Mouse (Mus musculus): ENCODE data around the gene Myof. TPM values are rescaled to one million over a fixed set of nuclear protein-coding genes. Genes with fewer than 3 reads are reported as not detected.

The Myof gene
- polyA plus RNA-seq (2015; fragmentation: Nextera tagmentation; extraction: Ambion mirVana), result 2.4 and 2.6 TPM in 2 replicates

- Histone ChIP-seq H3K4me2 (peak within 1 kb of the TSS; percentile 58), H3K36me3 (no peaks in the 10 kb centered on the region), H3K27me3 (peaks cover 43% of the 10 kb centered on the region), H3K9ac (peak within 1 kb of the TSS; percentile 59; the same call in 1 of the 2 replicates), H3K27ac (no peak within 1 kb of the TSS), H3K9me3 (no peaks in the 10 kb centered on the region), H3K4me3 (peak within 1 kb of the TSS; percentile 35), H3K4me1 (replicated peaks) (peaks cover 18% of the 10 kb centered on the region)
- no peak for ATAC-seq (ENCODE audit: low FRiP score)
- WGBS, result under 1% methylated on average over 28 of the region's 28 CpGs
These were observed at the start of gene Myof for GRCm38 (mm10) chr19:38043281-38043981. Gene Myof (minus strand): TSS chr19:38043577.

GRCm38 (mm10) chr19:38091512-38091985, 48.2 kb upstream of the Myof start:
- Histone ChIP-seq H3K9ac (no peak overlapping the region), H3K9me3 (no peaks in the 10 kb centered on the region), H3K27ac (no peak overlapping the region), H3K4me1 (replicated peaks) (peaks cover 5% of the 10 kb centered on the region; the same call in 1 of the 2 replicates), H3K27me3 (peaks cover 28% of the 10 kb centered on the region), H3K4me3 (no peak overlapping the region), H3K4me2 (no peak overlapping the region), H3K36me3 (no peaks in the 10 kb centered on the region)
- no peak for ATAC-seq (ENCODE audit: low FRiP score)
- 48% methylated on average over 4 of the region's 4 CpGs for WGBS

- H3K27me3 ChIP-seq, result peaks cover 9% of the 10 kb centered on the region
- no peak overlapping the region for H3K4me3 ChIP-seq
- no peaks in the 10 kb centered on the region for H3K36me3 ChIP-seq
- H3K27ac ChIP-seq, result no peak overlapping the region
- WGBS, result 86% methylated on average over 8 of the region's 8 CpGs
- H3K4me2 ChIP-seq, result no peak overlapping the region
- H3K9ac ChIP-seq, result no peak overlapping the region
- H3K4me1 ChIP-seq (replicated peaks), result peaks cover 5% of the 10 kb centered on the region; the same call in 1 of the 2 replicates
- H3K9me3 ChIP-seq, result no peaks in the 10 kb centered on the region
- no peak for ATAC-seq (ENCODE audit: low FRiP score)
These were observed 46.0 kb upstream of the Myof start for GRCm38 (mm10) chr19:38089358-38089757.

- Histone ChIP-seq H3K36me3 (no peaks in the 10 kb centered on the region), H3K27ac (no peak overlapping the region), H3K4me1 (replicated peaks) (peaks cover 5% of the 10 kb centered on the region; the same call in 1 of the 2 replicates), H3K4me3 (no peak overlapping the region), H3K9me3 (no peaks in the 10 kb centered on the region), H3K9ac (no peak overlapping the region), H3K4me2 (no peak overlapping the region), H3K27me3 (no peaks in the 10 kb centered on the region)
- ATAC-seq (ENCODE audit: low FRiP score), result peak; percentile 74
- WGBS, result 62% methylated on average over 11 of the region's 11 CpGs
These were observed 43.7 kb upstream of the Myof start for GRCm38 (mm10) chr19:38086948-38087551.

GRCm38 (mm10) chr19:38085841-38086240, 42.5 kb upstream of the Myof start:
- Histone ChIP-seq H3K9ac (no peak overlapping the region), H3K9me3 (no peaks in the 10 kb centered on the region), H3K4me3 (no peak overlapping the region), H3K4me1 (replicated peaks) (no peaks in the 10 kb centered on the region), H3K4me2 (no peak overlapping the region), H3K27ac (no peak overlapping the region), H3K27me3 (no peaks in the 10 kb centered on the region), H3K36me3 (no peaks in the 10 kb centered on the region)
- no peak for ATAC-seq (ENCODE audit: low FRiP score)
- 90% methylated on average over 4 of the region's 4 CpGs for WGBS

GRCm38 (mm10) chr19:38082931-38083525, 39.7 kb upstream of the Myof start:
- ATAC-seq (ENCODE audit: low FRiP score), result no peak
- H3K9me3 ChIP-seq, result no peaks in the 10 kb centered on the region
- H3K27me3 ChIP-seq, result no peaks in the 10 kb centered on the region
- no peak overlapping the region for H3K4me3 ChIP-seq
- H3K36me3 ChIP-seq, result no peaks in the 10 kb centered on the region
- H3K27ac ChIP-seq, result no peak overlapping the region
- 85% methylated on average over 5 of the region's 5 CpGs for WGBS
- no peak overlapping the region for H3K9ac ChIP-seq
- H3K4me1 ChIP-seq (replicated peaks), result no peaks in the 10 kb centered on the region
- no peak overlapping the region for H3K4me2 ChIP-seq

GRCm38 (mm10) chr19:38081361-38081760, 38.0 kb upstream of the Myof start:
- 73% methylated on average over 3 of the region's 3 CpGs for WGBS
- no peak overlapping the region for H3K27ac ChIP-seq
- H3K4me3 ChIP-seq, result no peak overlapping the region
- no peaks in the 10 kb centered on the region for H3K27me3 ChIP-seq
- H3K9me3 ChIP-seq, result no peaks in the 10 kb centered on the region
- no peak overlapping the region for H3K4me2 ChIP-seq
- no peak overlapping the region for H3K9ac ChIP-seq
- no peaks in the 10 kb centered on the region for H3K4me1 ChIP-seq (replicated peaks)
- no peak for ATAC-seq (ENCODE audit: low FRiP score)
- H3K36me3 ChIP-seq, result no peaks in the 10 kb centered on the region

- H3K9ac ChIP-seq, result no peak overlapping the region
- H3K4me1 ChIP-seq (replicated peaks), result no peaks in the 10 kb centered on the region
- 84% methylated on average over 3 of the region's 3 CpGs for WGBS
- H3K4me3 ChIP-seq, result no peak overlapping the region
- no peaks in the 10 kb centered on the region for H3K9me3 ChIP-seq
- peaks cover 2% of the 10 kb centered on the region; the same call in 1 of the 2 replicates for H3K36me3 ChIP-seq
- no peak overlapping the region for H3K27ac ChIP-seq
- no peak overlapping the region for H3K4me2 ChIP-seq
- ATAC-seq (ENCODE audit: low FRiP score), result no peak
- no peaks in the 10 kb centered on the region for H3K27me3 ChIP-seq
These were observed 34.6 kb upstream of the Myof start for GRCm38 (mm10) chr19:38077851-38078540.

- 84% methylated on average over 2 of the region's 2 CpGs for WGBS
- ATAC-seq (ENCODE audit: low FRiP score), result no peak
These were observed 32.9 kb upstream of the Myof start for GRCm38 (mm10) chr19:38076251-38076650.

GRCm38 (mm10) chr19:38075051-38075450, 31.7 kb upstream of the Myof start:
- Histone ChIP-seq H3K4me2 (no peak overlapping the region), H3K4me3 (no peak overlapping the region), H3K27me3 (no peaks in the 10 kb centered on the region), H3K27ac (no peak overlapping the region), H3K9ac (no peak overlapping the region), H3K36me3 (peaks cover 17% of the 10 kb centered on the region), H3K4me1 (replicated peaks) (no peaks in the 10 kb centered on the region), H3K9me3 (no peaks in the 10 kb centered on the region)
- no peak for ATAC-seq (ENCODE audit: low FRiP score)
- 84% methylated on average over 11 of the region's 11 CpGs for WGBS

More at GRCm38 (mm10) chr19:38076251-38076650, 32.9 kb upstream of the Myof start:
- no peak overlapping the region for H3K27ac ChIP-seq
- H3K4me2 ChIP-seq, result no peak overlapping the region
- no peaks in the 10 kb centered on the region for H3K9me3 ChIP-seq
- no peak overlapping the region for H3K4me3 ChIP-seq
- no peaks in the 10 kb centered on the region for H3K4me1 ChIP-seq (replicated peaks)
- peaks cover 10% of the 10 kb centered on the region for H3K36me3 ChIP-seq
- H3K27me3 ChIP-seq, result no peaks in the 10 kb centered on the region
- no peak overlapping the region for H3K9ac ChIP-seq

GRCm38 (mm10) chr19:38073226-38073625, 29.8 kb upstream of the Myof start:
- ATAC-seq (ENCODE audit: low FRiP score), result no peak
- no peak overlapping the region for H3K27ac ChIP-seq
- no peaks in the 10 kb centered on the region for H3K9me3 ChIP-seq
- no peaks in the 10 kb centered on the region for H3K27me3 ChIP-seq
- no peak overlapping the region for H3K4me2 ChIP-seq
- H3K4me3 ChIP-seq, result no peak overlapping the region
- H3K4me1 ChIP-seq (replicated peaks), result no peaks in the 10 kb centered on the region
- 93% methylated on average over 5 of the region's 5 CpGs for WGBS
- no peak overlapping the region for H3K9ac ChIP-seq
- peaks cover 17% of the 10 kb centered on the region for H3K36me3 ChIP-seq

- H3K4me3 ChIP-seq, result no peak overlapping the region
- no peak overlapping the region for H3K27ac ChIP-seq
- no peaks in the 10 kb centered on the region for H3K27me3 ChIP-seq
- H3K9me3 ChIP-seq, result no peaks in the 10 kb centered on the region
- no peak overlapping the region for H3K4me2 ChIP-seq
- 97% methylated on average over 1 of the region's 1 CpGs for WGBS
- no peaks in the 10 kb centered on the region for H3K4me1 ChIP-seq (replicated peaks)
- no peak for ATAC-seq (ENCODE audit: low FRiP score)
- H3K36me3 ChIP-seq, result peaks cover 6% of the 10 kb centered on the region
- H3K9ac ChIP-seq, result no peak overlapping the region
These were observed 20.7 kb upstream of the Myof start for GRCm38 (mm10) chr19:38064051-38064450.
